Mouse (Mus musculus): ENCODE data around the gene Olfr715b. TPM values are rescaled to one million over a fixed set of nuclear protein-coding genes. Genes with fewer than 3 reads are reported as not detected.

The Olfr715b gene
- polyA plus RNA-seq (2017; shearing (Covaris generic)): not detected

DNA sequence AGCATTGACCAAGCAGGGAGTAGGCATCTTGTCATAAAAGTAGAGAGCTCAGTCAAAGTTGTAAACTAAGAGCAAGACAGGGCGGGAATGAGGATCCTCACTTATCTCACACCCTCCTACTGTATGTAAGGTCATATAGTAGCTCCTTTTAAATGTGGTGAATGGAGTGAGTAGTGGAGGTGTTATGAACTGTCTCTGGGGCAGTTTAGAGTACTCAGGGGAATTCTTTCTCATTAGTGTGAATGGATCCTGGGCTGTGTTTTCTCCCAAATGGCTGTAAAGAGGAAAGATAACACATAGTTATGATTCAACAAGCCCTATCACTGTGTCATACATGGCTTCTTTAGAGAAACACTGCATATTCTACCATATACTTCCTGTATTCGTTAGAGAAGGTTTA is at the start of gene Olfr715b:
Olfr715b (minus strand) TSS at position 101 of the 400 bp plus-strand sequence.

DNA sequence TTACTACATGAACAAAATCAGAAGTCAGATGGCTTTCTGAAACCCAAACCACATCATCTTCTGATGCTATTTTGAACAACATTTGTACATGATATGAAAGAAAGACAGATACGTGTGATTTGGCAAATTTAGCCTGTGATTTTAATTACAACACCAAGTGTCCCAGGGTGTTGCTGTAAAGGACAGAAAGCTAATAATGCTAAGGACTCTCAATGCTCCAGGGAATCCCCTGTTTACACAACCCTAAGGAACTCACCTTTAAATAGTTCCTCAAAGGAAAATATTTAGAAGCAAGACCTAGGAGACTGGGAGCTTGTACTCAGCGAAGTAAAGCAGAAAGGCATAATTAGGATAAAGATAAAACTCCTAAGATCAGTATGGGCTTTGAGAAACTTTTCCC is 27.9 kb upstream of the Olfr715b start, which contains the start of gene Olfr716:
Olfr716 (plus strand) TSS at position 301 of the 400 bp plus-strand sequence.

DNA sequence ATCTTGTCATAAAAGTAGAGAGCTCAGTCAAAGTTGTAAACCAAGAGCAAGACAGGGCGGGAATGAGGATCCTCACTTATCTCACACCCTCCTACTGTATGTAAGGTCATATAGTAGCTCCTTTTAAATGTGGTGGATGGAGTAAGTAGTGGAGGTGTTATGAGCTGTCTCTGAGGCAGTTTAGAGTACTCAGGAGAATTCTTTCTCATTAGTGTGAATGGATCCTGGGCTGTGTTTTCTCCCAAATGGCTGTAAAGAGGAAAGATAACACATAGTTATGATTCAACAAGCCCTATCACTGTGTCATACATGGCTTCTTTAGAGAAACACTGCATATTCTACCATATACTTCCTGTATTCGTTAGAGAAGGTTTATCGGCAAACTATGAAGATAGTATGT is 20.8 kb upstream of the Olfr715b start, which contains the start of gene Olfr715:
Olfr715 (minus strand) TSS at position 101 of the 400 bp plus-strand sequence.

DNA sequence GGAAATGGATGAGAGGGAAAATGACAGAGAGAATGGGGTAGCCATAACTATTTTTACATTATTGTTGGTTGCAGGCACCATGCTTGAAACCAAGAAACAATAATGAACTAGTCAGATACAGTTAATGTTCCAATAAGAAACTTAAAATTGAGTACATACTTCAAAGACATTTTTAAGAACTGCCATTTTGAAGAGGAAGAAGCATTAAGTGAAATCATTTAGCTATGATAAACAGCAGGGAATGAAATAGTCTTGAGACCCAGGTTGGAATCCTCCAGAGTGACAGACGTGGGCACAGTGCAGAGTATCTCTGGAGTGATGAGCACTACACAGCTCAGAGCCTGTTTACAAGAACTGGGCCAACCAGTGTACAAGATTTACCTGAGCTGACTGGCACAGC is 17.2 kb downstream of the Olfr715b start, which contains the start of gene Olfr17:
Olfr17 (plus strand) TSS at position 301 of the 400 bp plus-strand sequence.

DNA sequence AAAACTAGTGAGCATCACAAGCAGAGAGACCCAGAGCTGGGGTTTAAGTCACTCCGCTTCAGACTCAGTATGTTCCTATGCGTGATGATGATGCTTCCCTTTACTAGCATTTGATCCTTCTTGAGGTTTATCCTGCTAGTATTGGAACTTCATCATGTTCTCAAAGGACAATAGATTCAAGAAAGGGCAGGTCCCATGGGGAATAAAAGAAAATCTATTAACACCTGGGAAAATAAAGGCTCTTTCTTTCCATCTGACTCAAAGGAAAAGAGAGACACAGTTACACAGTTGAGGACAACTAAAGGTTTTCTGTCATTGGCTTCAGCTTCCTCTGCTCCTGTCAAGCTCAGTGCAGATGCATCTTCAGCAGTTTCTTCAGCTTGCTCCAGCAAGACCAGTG is 39.5 kb downstream of the Olfr715b start, which contains the start of gene Olfr714:
Olfr714 (plus strand) TSS at position 301 of the 400 bp plus-strand sequence.

Other genes starting within 250 kb of the Olfr715b start
- gene Olfr704, start 247.2 kb downstream of the Olfr715b start, polyA plus RNA-seq (2017; shearing (Covaris generic)): not detected
- not detected for gene Olfr705, start 233.5 kb downstream of the Olfr715b start, polyA plus RNA-seq (2017; shearing (Covaris generic))
- not detected for gene Olfr706, start 222.2 kb downstream of the Olfr715b start, polyA plus RNA-seq (2017; shearing (Covaris generic))
- gene Olfr707, start 209.1 kb downstream of the Olfr715b start, polyA plus RNA-seq (2017; shearing (Covaris generic)): not detected
- not detected for gene Olfr1532-ps1, start 202.4 kb downstream of the Olfr715b start, polyA plus RNA-seq (2017; shearing (Covaris generic))
- gene Olfr709-ps1, start 178.2 kb downstream of the Olfr715b start, polyA plus RNA-seq (2017; shearing (Covaris generic)): not detected
- gene Olfr710, start 162.1 kb downstream of the Olfr715b start, polyA plus RNA-seq (2017; shearing (Covaris generic)): not detected
- gene Olfr6, start 146.4 kb downstream of the Olfr715b start, polyA plus RNA-seq (2017; shearing (Covaris generic)): 0.19 TPM
- gene Olfr711, start 134.9 kb downstream of the Olfr715b start, polyA plus RNA-seq (2017; shearing (Covaris generic)): not detected
- not detected for gene Olfr2, start 104.3 kb downstream of the Olfr715b start, polyA plus RNA-seq (2017; shearing (Covaris generic))
- not detected for gene Olfr713, start 79.2 kb downstream of the Olfr715b start, polyA plus RNA-seq (2017; shearing (Covaris generic))
- not detected for gene Olfr714, start 39.4 kb downstream of the Olfr715b start, polyA plus RNA-seq (2017; shearing (Covaris generic))
- not detected for gene Olfr17, start 17.1 kb downstream of the Olfr715b start, polyA plus RNA-seq (2017; shearing (Covaris generic))
- 0.05 TPM for gene Olfr715, start 20.7 kb upstream of the Olfr715b start, polyA plus RNA-seq (2017; shearing (Covaris generic))
- gene Olfr716, start 28.0 kb upstream of the Olfr715b start, polyA plus RNA-seq (2017; shearing (Covaris generic)): 0.07 TPM
- not detected for gene Nlrp14, start 56.6 kb upstream of the Olfr715b start, polyA plus RNA-seq (2017; shearing (Covaris generic))
- not detected for gene Rbmxl2, start 99.1 kb upstream of the Olfr715b start, polyA plus RNA-seq (2017; shearing (Covaris generic))

All from CD4-positive, CD25-positive, alpha-beta regulatory T cell (primary cell).